Mouse (Mus musculus) myocyte (in vitro differentiated cells): Measurements from ENCODE around the gene Mlph. TPM values are rescaled to one million over a fixed set of nuclear protein-coding genes. Genes with fewer than 3 reads are reported as not detected.

Experiments
- H3K27me3 ChIP-seq: one replicate; pipeline ENCODE4 v1.6.1; 2011; ENCODE audit not compliant: control insufficient read depth, insufficient read depth, insufficient read length
- H3K36me3 ChIP-seq: one replicate; pipeline ENCODE4 v1.6.1; 2011; ENCODE audit not compliant: control insufficient read depth, insufficient read depth
- H3K4me2 ChIP-seq: one replicate; pipeline ENCODE4 v1.6.1; 2011; ENCODE audit warnings: low read depth, control low read depth
- H3K4me3 ChIP-seq: one replicate; pipeline ENCODE4 v1.5.1; 2011; ENCODE audit warnings: mild to moderate bottlenecking, control low read depth, moderate library complexity
- H3K79me2 ChIP-seq: one replicate; pipeline ENCODE4 v1.6.1; 2011; ENCODE audit not compliant: control insufficient read depth, insufficient read depth
- H3ac ChIP-seq: one replicate; pipeline ENCODE4 v1.6.1; 2011; ENCODE audit not compliant: control insufficient read depth, insufficient read length
- CEBPB ChIP-seq: IDR thresholded peaks from 2 replicates; pipeline ENCODE4 v1.6.1; 2011; ENCODE audit warnings: mild to moderate bottlenecking, moderate library complexity; ENCODE audit not compliant: poor library complexity, insufficient read depth, severe bottlenecking
- E2F4 ChIP-seq: IDR thresholded peaks from one replicate; pipeline ENCODE4 v1.6.1; 2011; ENCODE audit warnings: mild to moderate bottlenecking, control low read depth, moderate library complexity; ENCODE audit not compliant: insufficient read depth
- MAX ChIP-seq: IDR thresholded peaks from one replicate; pipeline ENCODE4 v1.6.1; 2011; ENCODE audit warnings: low read depth, mild to moderate bottlenecking, control low read depth
- MYOD1 ChIP-seq, 3 experiments: IDR thresholded peaks; one replicate each; pipeline ENCODE4 v1.6.1; 2011; ENCODE audit warnings: control low read depth in 2 of 3, low read depth in 2 of 3, mild to moderate bottlenecking in 2 of 3, moderate library complexity in 1 of 3; ENCODE audit not compliant: insufficient read length in 2 of 3, control insufficient read depth in 1 of 3
- MYOG ChIP-seq, 3 experiments: IDR thresholded peaks; one replicate each; pipeline ENCODE4 v1.6.1; 2011; ENCODE audit warnings: control low read depth in 2 of 3, low read depth in 2 of 3, mild to moderate bottlenecking in 2 of 3; ENCODE audit not compliant: insufficient read length in 2 of 3, control insufficient read depth in 1 of 3, insufficient read depth in 1 of 3
- POLR2A ChIP-seq: IDR thresholded peaks from one replicate; pipeline ENCODE4 v1.6.1; 2011; ENCODE audit warnings: low read depth, mild to moderate bottlenecking, control low read depth, moderate library complexity; ENCODE audit not compliant: insufficient read length
- POLR2AphosphoS2 ChIP-seq: IDR thresholded peaks from one replicate; pipeline ENCODE4 v1.6.1; 2011; ENCODE audit warnings: low read depth, control low read depth; ENCODE audit not compliant: insufficient read length
- REST ChIP-seq: IDR thresholded peaks from one replicate; pipeline ENCODE4 v1.6.1; 2011; ENCODE audit warnings: mild to moderate bottlenecking, control low read depth, moderate library complexity; ENCODE audit not compliant: insufficient read depth, insufficient read length
- SRF ChIP-seq: IDR thresholded peaks from one replicate; pipeline ENCODE4 v1.6.1; 2011; ENCODE audit warnings: low read depth; ENCODE audit not compliant: control insufficient read depth, insufficient read length
- TCF12 ChIP-seq: IDR thresholded peaks from one replicate; pipeline ENCODE4 v1.6.1; 2011; ENCODE audit warnings: mild to moderate bottlenecking, control low read depth; ENCODE audit not compliant: poor library complexity, insufficient read depth, severe bottlenecking
- TCF3 ChIP-seq: IDR thresholded peaks from one replicate; pipeline ENCODE4 v1.6.1; 2011; ENCODE audit warnings: low read depth, control low read depth; ENCODE audit not compliant: insufficient read length
- USF1 ChIP-seq: IDR thresholded peaks from one replicate; pipeline ENCODE4 v1.6.1; 2011; ENCODE audit warnings: low read depth, mild to moderate bottlenecking, control low read depth, moderate library complexity
- polyA plus RNA-seq: library from polyadenylated mRNA; unstranded; fragments of >200 nt; fragmentation: generic; extraction: Trizol; gene quantifications from one replicate; pipeline ENCODE4 v1.2.1, GENCODE M21; 2012; ENCODE audit warnings: missing spikeins

Gene Mlph
- polyA plus RNA-seq, 1 experiment, result 0.11 TPM

DNA sequence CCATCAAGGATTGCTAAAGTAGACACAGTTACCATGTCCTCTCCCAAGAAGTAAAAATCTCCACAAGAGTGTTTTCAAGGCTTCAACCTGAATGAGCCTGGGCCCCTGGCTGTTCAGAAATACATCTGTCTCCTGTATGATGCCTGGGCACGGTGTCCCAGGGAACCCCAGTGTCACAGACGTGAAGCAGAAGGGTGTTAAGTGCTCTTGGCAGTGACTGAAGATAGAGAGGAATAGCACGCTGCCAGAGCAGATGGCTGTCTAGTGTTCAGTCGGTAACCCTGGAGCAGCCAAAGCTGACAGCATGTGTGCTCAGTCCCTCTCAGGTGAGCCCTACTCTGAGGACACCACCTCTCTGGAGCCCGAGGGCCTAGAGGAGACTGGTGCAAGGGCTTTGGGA lies 18.1 kb downstream of the Mlph start:
- Histone ChIP-seq H3K4me2 (no peak overlapping the region), H3ac (no peak overlapping the region), H3K4me3 (no peak overlapping the region), H3K79me2 (no peaks in the 10 kb centered on the region), H3K27me3 (peaks cover 5% of the 10 kb centered on the region), H3K36me3 (no peaks in the 10 kb centered on the region)
- no peak for TF ChIP-seq MYOG (IDR thresholded peaks at IDR 0.05; ENCODE audit: control insufficient read depth in 1 of 3, insufficient read depth in 1 of 3, insufficient read length in 2 of 3, low read depth in 2 of 3)
- no peak for TF ChIP-seq MYOD1 (IDR thresholded peaks at IDR 0.05; ENCODE audit: control insufficient read depth in 1 of 3, insufficient read length in 2 of 3, low read depth in 2 of 3)
- TF ChIP-seq POLR2A, result no peak
- TF ChIP-seq USF1, result no peak
- TF ChIP-seq TCF3, result no peak
- TF ChIP-seq CEBPB, result no peak
- TF ChIP-seq SRF, result no peak
- TF ChIP-seq E2F4, result no peak
- TF ChIP-seq TCF12, result no peak

DNA sequence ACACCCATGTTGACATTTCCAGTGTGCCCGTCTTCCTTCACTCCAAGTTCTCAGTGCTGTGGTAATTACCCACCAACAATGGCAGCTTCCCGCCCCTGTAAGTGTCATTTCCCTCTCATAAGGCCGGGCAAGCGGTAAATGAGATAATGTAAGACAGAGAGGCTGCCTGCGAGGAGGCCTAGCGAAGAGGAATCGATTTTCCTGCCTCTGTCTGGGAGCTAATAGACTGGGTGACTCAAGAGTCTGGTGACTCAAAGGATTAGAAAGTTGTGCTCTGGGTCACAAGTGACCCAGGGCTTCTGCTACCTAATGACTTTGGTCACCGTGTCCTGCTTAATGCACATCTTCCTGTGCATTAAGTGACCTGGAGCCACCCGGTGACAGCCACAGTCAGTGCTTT lies 22.1 kb downstream of the Mlph start:
- H3K4me3 ChIP-seq, result no peak overlapping the region
- no peaks in the 10 kb centered on the region for H3K36me3 ChIP-seq
- no peak overlapping the region for H3K4me2 ChIP-seq
- peaks cover 5% of the 10 kb centered on the region for H3K27me3 ChIP-seq
- H3ac ChIP-seq, result no peak overlapping the region
- H3K79me2 ChIP-seq, result no peaks in the 10 kb centered on the region
- TF ChIP-seq CEBPB (no peak), TCF3 (no peak), POLR2A (no peak), MYOG (IDR thresholded peaks at IDR 0.05; ENCODE audit: control insufficient read depth in 1 of 3, insufficient read depth in 1 of 3, insufficient read length in 2 of 3, low read depth in 2 of 3) (no peak), E2F4 (no peak), POLR2AphosphoS2 (no peak), MAX (no peak), MYOD1 (IDR thresholded peaks at IDR 0.05; ENCODE audit: control insufficient read depth in 1 of 3, insufficient read length in 2 of 3, low read depth in 2 of 3) (no peak), SRF (no peak), TCF12 (no peak), USF1 (no peak), REST (no peak)

DNA sequence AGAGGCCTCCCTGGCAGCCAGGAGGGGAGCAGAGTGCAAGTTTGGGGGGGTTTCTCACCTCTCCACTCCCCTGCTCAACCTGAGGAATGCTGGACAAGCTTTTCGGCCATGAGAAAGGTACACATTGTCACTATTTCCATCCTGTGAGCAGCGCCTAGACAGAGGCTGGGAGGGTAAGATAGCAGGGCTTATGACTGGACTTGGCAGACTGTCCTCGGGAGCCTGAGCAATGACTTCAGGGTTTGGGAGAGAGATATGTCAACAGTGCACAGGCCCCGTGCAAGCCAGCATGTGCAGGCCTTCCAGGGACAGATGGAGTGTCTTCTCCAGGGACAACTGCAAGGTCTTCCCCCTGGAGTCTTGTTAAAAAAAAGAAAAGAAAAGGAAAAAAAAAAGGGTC lies 25.1 kb downstream of the Mlph start:
- Histone ChIP-seq H3K4me3 (no peak overlapping the region), H3K79me2 (no peaks in the 10 kb centered on the region), H3ac (no peak overlapping the region), H3K4me2 (no peak overlapping the region), H3K36me3 (no peaks in the 10 kb centered on the region), H3K27me3 (no peaks in the 10 kb centered on the region)
- TF ChIP-seq TCF3 (no peak), USF1 (no peak), MYOD1 (IDR thresholded peaks at IDR 0.05; ENCODE audit: control insufficient read depth in 1 of 3, insufficient read length in 2 of 3, low read depth in 2 of 3) (no peak), REST (no peak), SRF (no peak), POLR2A (no peak), MAX (no peak), CEBPB (no peak), E2F4 (no peak), POLR2AphosphoS2 (no peak), MYOG (IDR thresholded peaks at IDR 0.05; ENCODE audit: control insufficient read depth in 1 of 3, insufficient read depth in 1 of 3, insufficient read length in 2 of 3, low read depth in 2 of 3) (no peak), TCF12 (no peak)

DNA sequence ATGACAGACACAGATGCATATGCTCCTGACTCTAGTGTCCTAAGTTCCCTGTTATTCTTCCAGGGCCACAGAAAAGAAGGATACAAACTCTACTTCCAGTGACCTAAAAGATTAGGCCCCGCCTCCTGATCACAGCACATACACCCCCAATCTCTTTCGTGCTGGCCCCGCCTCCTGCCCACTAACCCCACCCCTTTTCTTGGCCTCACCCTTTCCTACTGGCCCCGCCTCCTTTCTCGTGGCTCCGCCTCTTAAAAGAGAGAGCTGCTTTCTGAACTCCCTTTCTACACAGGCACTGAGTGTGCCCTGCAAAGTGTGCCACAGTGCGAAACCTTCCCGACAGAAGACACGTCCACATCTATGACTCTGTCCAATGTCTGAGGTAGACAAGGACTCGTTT lies 30.3 kb downstream of the Mlph start:
- Histone ChIP-seq H3K4me2 (no peak overlapping the region), H3K4me3 (no peak overlapping the region), H3K36me3 (no peaks in the 10 kb centered on the region), H3K27me3 (no peaks in the 10 kb centered on the region), H3ac (no peak overlapping the region), H3K79me2 (no peaks in the 10 kb centered on the region)
- TF ChIP-seq POLR2A, result no peak

DNA sequence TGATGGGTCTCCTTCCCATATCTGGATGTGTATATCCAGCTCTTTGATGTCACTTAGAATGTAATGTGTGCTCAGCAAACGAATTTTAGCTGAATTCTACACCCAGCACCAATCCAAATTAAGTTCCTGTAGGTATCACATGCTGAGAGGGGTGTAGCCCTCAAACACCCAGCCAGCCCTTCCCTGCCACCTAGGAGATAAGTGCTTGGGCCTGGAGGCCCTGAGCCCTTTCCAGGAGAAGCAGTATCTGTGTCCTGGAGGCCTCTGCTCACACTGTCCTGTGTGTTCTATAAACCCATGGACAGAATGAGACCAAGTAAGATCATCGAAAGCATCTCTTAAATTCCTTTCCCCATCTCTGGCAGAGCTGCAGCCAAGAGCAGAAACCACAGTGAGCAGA lies 32.4 kb downstream of the Mlph start:
- Histone ChIP-seq H3K4me3 (no peak overlapping the region), H3K27me3 (peaks cover 5% of the 10 kb centered on the region), H3K36me3 (no peaks in the 10 kb centered on the region), H3K79me2 (no peaks in the 10 kb centered on the region), H3ac (no peak overlapping the region), H3K4me2 (no peak overlapping the region)
- TF ChIP-seq TCF3, result no peak
- no peak for TF ChIP-seq REST
- TF ChIP-seq USF1, result no peak
- TF ChIP-seq MYOG (IDR thresholded peaks at IDR 0.05; ENCODE audit: control insufficient read depth in 1 of 3, insufficient read depth in 1 of 3, insufficient read length in 2 of 3, low read depth in 2 of 3), result no peak
- no peak for TF ChIP-seq MAX
- TF ChIP-seq TCF12, result no peak
- no peak for TF ChIP-seq MYOD1 (IDR thresholded peaks at IDR 0.05; ENCODE audit: control insufficient read depth in 1 of 3, insufficient read length in 2 of 3, low read depth in 2 of 3)
- no peak for TF ChIP-seq POLR2AphosphoS2
